Mouse (Mus musculus) stomach, embryonic 15.5 days (tissue): Measurements from ENCODE around the gene Adamts9. TPM values are rescaled to one million over a fixed set of nuclear protein-coding genes. Genes with fewer than 3 reads are reported as not detected.

Experiments used
- ATAC-seq: fragments of 200-750 bp; cut with Nextera tagmentation; 2 replicates; pipeline ENCODE4 v1.8.0; 2017; ENCODE audit warnings: low read depth, moderate number of reproducible peaks, moderate TSS enrichment; ENCODE audit not compliant: insufficient read depth, low FRiP score
- H3K27ac ChIP-seq: fragments of 300-500 bp; sonication (generic); 2 replicates; pipeline ENCODE4 v1.5.1; 2015; ENCODE audit warnings: mild to moderate bottlenecking, inconsistent platforms
- H3K27me3 ChIP-seq: fragments of 300-500 bp; sonication (generic); replicated peaks from 2 replicates; pipeline ENCODE4 v1.6.1; 2015; ENCODE audit warnings: inconsistent platforms
- H3K36me3 ChIP-seq: fragments of 300-500 bp; sonication (generic); 2 replicates; pipeline ENCODE4 v1.6.1; 2015; ENCODE audit warnings: inconsistent platforms
- H3K4me1 ChIP-seq: fragments of 300-500 bp; sonication (generic); 2 replicates; pipeline ENCODE4 v1.6.1; 2015; ENCODE audit warnings: inconsistent platforms
- H3K4me2 ChIP-seq: fragments of 300-500 bp; sonication (generic); 2 replicates; pipeline ENCODE4 v1.6.1; 2015; ENCODE audit warnings: mild to moderate bottlenecking, inconsistent platforms
- H3K4me3 ChIP-seq: fragments of 300-500 bp; sonication (generic); replicated peaks from 2 replicates; pipeline ENCODE4 v1.5.1; 2015; ENCODE audit warnings: inconsistent platforms
- H3K9ac ChIP-seq: fragments of 300-500 bp; sonication (generic); 2 replicates; pipeline ENCODE4 v1.6.1; 2015; ENCODE audit warnings: inconsistent platforms
- H3K9me3 ChIP-seq: fragments of 300-500 bp; sonication (generic); 2 replicates; pipeline ENCODE4 v1.6.1; 2016; ENCODE audit warnings: inconsistent platforms
- WGBS: fragments of 180-500 bp; shearing (Covaris S2); methylation state at CpG from one replicate; pipeline ENCODE4 v1.1.7; 2015; 5-methylcytosine and 5-hydroxymethylcytosine counted together
- polyA plus RNA-seq: library from polyadenylated mRNA; unstranded; fragments of >200 nt; fragmentation: Nextera tagmentation; extraction: Ambion mirVana; gene quantifications from 2 replicates; pipeline ENCODE4 v1.2.1, GENCODE M21; 2015

Adamts9 gene
- polyA plus RNA-seq, 1 experiment from 2014 or later: 30.6 TPM

DNA sequence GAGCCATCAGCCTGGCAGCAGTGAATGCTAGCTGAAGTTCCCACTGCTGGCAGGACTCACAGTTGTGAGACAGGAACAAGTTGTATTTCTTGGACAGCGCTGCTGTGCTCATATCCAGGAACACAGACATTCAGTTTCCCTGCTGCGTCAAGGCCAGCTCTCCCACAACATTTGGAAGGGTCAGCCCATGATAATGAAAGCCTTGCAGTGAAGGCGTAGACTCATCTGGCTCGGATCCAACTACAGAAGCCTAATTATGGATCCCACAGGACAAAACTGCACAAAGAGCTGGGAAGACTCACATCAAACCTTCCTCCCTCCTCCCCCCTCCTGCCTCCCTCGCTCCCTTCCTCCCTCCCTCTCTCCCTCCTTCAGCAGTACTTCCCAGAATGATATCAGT lies 93.0 kb downstream of the Adamts9 start:
- H3K27ac ChIP-seq: peak overlapping the region; percentile 57; the same call in 1 of the 2 replicates
- no peak overlapping the region for H3K4me2 ChIP-seq
- no peaks in the 10 kb centered on the region for H3K4me1 ChIP-seq
- 31% methylated on average over 5 of the region's 5 CpGs for WGBS
- no peaks in the 10 kb centered on the region for H3K27me3 ChIP-seq
- no peaks in the 10 kb centered on the region for H3K9me3 ChIP-seq
- ATAC-seq: peak; percentile 45; the same call in 1 of the 2 replicates
- peaks cover 8% of the 10 kb centered on the region for H3K36me3 ChIP-seq
- H3K9ac ChIP-seq: no peak overlapping the region
- H3K4me3 ChIP-seq: no peak overlapping the region

DNA sequence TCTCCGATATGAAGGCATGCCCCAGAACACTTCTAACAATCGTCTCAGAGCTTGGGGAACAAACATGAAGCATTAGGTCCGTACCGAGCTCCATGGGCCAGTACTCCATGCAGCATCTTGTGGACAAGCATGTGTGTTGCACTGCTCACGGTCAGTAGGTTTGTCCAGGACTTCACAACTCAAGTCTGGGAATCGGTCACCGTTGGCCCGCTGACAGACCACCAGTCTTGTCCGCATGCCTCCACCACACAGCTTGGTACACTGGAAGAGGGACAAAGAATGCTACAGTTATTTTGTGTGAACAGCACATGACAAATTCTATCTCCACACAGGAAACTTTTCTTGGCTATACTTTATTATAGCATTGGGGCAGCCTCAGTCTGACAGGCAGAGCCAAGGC lies 94.1 kb downstream of the Adamts9 start:
- H3K27ac ChIP-seq: no peak overlapping the region
- H3K4me3 ChIP-seq: no peak overlapping the region
- 92% methylated on average over 9 of the region's 9 CpGs for WGBS
- ATAC-seq: no peak
- H3K27me3 ChIP-seq: no peaks in the 10 kb centered on the region
- no peak overlapping the region for H3K4me2 ChIP-seq
- H3K36me3 ChIP-seq: peaks cover 8% of the 10 kb centered on the region
- H3K9ac ChIP-seq: no peak overlapping the region
- no peaks in the 10 kb centered on the region for H3K9me3 ChIP-seq
- no peaks in the 10 kb centered on the region for H3K4me1 ChIP-seq

DNA sequence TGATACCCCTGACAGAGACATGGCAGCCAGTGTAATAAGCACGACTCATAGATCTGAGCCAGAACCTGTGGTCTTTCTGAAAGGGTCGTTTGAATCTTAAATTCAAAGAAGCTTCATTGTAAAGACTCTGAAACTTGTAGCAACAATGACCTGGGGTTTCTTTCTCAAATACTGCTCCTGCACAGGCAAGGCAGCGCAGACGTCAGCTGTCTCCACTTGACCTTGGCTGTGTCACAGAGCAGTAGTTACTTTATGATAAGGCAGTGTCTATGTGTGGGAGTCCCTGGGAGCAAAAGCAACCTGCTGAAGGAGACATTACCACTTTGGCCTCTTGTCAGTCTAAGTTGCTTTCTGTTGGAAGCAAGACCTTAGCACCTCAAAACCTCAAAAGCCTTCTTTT lies 96.7 kb downstream of the Adamts9 start:
- H3K4me3 ChIP-seq: no peak overlapping the region
- no peak overlapping the region for H3K9ac ChIP-seq
- no peak for ATAC-seq
- no peak overlapping the region for H3K4me2 ChIP-seq
- peaks cover 3% of the 10 kb centered on the region; the same call in 1 of the 2 replicates for H3K4me1 ChIP-seq
- H3K27me3 ChIP-seq: no peaks in the 10 kb centered on the region
- H3K9me3 ChIP-seq: no peaks in the 10 kb centered on the region
- peaks cover 8% of the 10 kb centered on the region for H3K36me3 ChIP-seq
- H3K27ac ChIP-seq: no peak overlapping the region
- 72% methylated on average over 4 of the region's 4 CpGs for WGBS

DNA sequence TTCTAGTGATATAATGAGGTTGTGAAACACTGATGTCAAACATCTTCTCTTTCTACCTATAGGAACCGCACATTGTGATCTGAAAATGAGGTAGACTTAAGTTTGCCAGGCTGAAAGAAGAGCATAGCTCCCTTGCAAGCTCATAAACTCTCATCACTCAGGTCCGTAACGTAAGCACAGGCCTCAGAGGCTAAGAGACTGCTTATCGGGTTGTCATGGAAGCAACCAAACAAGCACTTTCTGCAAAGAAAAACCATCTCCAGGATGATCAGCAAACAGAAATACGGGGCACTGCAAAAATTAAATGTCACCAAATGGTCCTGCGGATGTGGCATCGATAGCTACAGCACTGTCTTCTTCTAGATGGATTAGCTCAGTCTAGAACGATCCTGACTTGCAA lies 97.4 kb downstream of the Adamts9 start:
- Histone ChIP-seq H3K4me2 (no peak overlapping the region), H3K36me3 (peaks cover 8% of the 10 kb centered on the region), H3K4me1 (peaks cover 3% of the 10 kb centered on the region; the same call in 1 of the 2 replicates), H3K9me3 (no peaks in the 10 kb centered on the region), H3K27ac (no peak overlapping the region), H3K4me3 (no peak overlapping the region), H3K9ac (no peak overlapping the region), H3K27me3 (no peaks in the 10 kb centered on the region)
- no peak for ATAC-seq
- 61% methylated on average over 8 of the region's 8 CpGs for WGBS

DNA sequence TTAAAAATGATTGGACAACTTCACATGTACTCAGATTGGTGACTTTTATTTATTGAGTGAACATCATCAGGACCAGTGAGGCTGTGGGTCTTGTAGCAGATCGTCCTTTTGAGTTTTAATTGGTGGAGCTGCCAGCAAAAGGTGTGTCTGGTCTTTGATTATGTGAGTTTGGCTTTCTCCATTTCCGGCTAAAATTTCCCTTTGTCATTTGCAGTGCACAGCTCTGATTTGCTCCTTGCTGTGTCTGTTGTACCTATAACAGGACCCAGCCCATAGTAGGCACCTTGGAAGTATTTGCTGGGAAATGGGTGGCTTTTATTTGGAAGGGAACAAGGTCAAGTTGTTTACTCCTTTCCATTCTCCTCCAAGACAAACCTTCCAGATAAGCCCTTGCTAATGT lies 99.8 kb downstream of the Adamts9 start:
- Histone ChIP-seq H3K4me3 (no peak overlapping the region), H3K27me3 (no peaks in the 10 kb centered on the region), H3K36me3 (peaks cover 8% of the 10 kb centered on the region), H3K27ac (no peak overlapping the region), H3K9me3 (no peaks in the 10 kb centered on the region), H3K4me2 (no peak overlapping the region), H3K4me1 (peaks cover 3% of the 10 kb centered on the region; the same call in 1 of the 2 replicates), H3K9ac (no peak overlapping the region)
- no peak for ATAC-seq
- 82% methylated on average over 2 of the region's 2 CpGs for WGBS

DNA sequence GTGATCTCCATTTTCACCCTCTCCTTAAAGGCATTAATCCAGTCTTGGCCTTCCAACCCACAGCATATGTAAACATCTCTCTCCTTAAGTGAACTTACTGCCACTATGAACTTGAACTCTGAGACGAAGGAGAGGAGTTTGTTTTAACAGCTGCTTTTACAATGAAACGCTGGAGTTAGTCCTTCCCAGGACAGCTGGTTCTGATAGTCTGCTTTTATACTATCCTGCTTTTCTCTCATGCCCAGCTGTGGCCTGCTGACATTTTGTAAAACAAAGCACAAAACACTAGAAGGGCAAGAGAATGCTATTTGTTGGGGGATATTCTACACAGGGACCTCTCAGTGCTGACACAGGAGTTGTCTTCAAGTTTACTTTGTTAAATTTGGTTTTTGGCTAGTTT lies 101.3 kb downstream of the Adamts9 start:
- no peak for ATAC-seq
- no peak overlapping the region for H3K9ac ChIP-seq
- no peak overlapping the region for H3K4me3 ChIP-seq
- no peaks in the 10 kb centered on the region for H3K27me3 ChIP-seq
- 26% methylated on average over 2 of the region's 2 CpGs for WGBS
- H3K9me3 ChIP-seq: no peaks in the 10 kb centered on the region
- H3K36me3 ChIP-seq: no peaks in the 10 kb centered on the region
- no peak overlapping the region for H3K27ac ChIP-seq
- no peak overlapping the region for H3K4me2 ChIP-seq
- peaks cover 3% of the 10 kb centered on the region; the same call in 1 of the 2 replicates for H3K4me1 ChIP-seq

DNA sequence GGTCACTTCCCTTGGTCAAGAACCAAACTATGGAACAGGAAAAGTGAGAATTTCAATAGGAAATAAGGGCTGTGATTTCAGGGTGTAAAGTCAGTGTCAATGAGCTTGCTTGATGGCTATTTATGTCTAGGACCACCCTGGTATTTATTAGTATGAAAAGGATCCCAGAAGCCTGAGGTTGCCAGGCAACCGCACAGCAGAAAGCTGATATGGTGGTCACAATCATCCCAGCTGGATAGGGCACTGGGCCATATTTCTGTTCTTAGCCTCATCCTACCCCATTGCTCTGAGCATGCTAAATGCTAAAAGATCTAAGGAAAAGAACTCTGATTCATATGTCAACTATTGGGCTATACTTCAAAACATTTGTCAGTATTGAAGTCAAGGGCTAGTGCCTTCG lies 112.2 kb downstream of the Adamts9 start:
- Histone ChIP-seq H3K4me3 (no peak overlapping the region), H3K27ac (no peak overlapping the region), H3K4me1 (0 out of 2 replicates have a peak, but pooled peaks cover 4% of the 10 kb centered on the region), H3K27me3 (no peaks in the 10 kb centered on the region), H3K36me3 (no peaks in the 10 kb centered on the region), H3K9ac (no peak overlapping the region), H3K4me2 (no peak overlapping the region), H3K9me3 (no peaks in the 10 kb centered on the region)
- ATAC-seq: no peak
- WGBS: 86% methylated on average over 2 of the region's 2 CpGs

DNA sequence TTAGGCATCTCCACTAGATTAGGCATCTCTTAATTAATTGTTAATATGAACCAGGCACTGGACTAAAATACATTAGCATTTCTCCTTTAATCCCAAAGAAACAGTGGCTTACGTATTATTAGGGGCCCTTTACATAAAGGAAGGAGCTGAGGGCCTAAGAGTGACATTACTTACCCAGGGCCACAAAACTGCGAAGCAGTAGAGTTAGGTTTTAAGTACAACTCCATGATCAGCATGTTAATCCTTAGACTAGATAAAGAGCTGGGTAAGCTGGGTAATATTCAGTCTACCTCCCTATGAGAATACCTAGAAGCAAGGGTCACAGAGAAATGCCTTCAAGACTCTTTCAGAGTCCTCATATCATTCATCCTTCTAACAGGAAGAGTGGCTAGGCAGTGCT lies 114.1 kb downstream of the Adamts9 start:
- Histone ChIP-seq H3K9me3 (no peaks in the 10 kb centered on the region), H3K4me3 (no peak overlapping the region), H3K36me3 (no peaks in the 10 kb centered on the region), H3K27me3 (no peaks in the 10 kb centered on the region), H3K9ac (no peak overlapping the region), H3K4me1 (0 out of 2 replicates have a peak, but pooled peaks cover 4% of the 10 kb centered on the region), H3K4me2 (no peak overlapping the region), H3K27ac (no peak overlapping the region)
- ATAC-seq: no peak
- 90% methylated on average over 2 of the region's 2 CpGs for WGBS

DNA sequence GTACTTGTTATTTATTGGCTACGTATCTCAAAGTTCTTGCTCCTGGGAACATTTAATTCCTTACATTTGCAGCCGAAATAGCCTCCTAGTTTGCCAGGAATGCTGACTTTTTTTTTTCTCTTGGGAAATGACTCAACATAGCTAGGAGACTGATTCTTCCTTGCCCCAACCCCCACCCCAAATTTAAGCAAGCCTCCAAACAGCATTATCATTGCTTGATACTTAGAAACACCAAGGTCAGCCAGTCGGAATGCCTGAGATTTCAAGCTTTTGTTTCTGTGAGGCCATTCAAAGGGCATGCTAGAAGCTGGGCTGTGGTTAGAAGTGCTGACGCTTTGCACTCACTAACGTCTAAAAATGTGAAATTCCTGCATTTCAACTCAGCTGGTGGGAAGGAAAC lies 115.9 kb downstream of the Adamts9 start:
- WGBS: 43% methylated on average over 5 of the region's 5 CpGs
- no peak for ATAC-seq
- no peaks in the 10 kb centered on the region for H3K27me3 ChIP-seq

DNA sequence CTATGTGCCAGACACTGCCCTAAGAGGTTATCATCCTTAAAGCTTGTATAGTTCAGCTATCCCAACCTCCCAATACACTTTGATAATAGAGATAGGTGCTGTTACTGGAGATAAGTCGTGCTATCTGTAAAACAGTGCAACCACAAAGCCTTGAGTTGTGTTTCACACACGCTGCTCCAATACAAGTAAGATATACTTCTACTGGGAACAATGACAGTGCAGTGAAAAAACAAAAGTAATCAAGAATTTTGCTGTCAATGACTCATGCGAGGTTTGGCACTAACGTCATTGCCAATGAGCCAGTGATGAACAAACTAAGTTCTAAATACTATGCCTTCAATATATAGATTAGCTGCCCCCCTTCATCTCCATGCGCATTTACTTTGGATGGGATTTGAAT lies 116.7 kb downstream of the Adamts9 start:
- Histone ChIP-seq H3K27me3 (no peaks in the 10 kb centered on the region), H3K36me3 (no peaks in the 10 kb centered on the region), H3K4me1 (0 out of 2 replicates have a peak, but pooled peaks cover 4% of the 10 kb centered on the region), H3K4me3 (no peak overlapping the region), H3K27ac (no peak overlapping the region), H3K9me3 (no peaks in the 10 kb centered on the region), H3K4me2 (no peak overlapping the region), H3K9ac (no peak overlapping the region)
- ATAC-seq: no peak
- WGBS: 78% methylated on average over 5 of the region's 5 CpGs

More for the DNA sequence above, 115.9 kb downstream of the Adamts9 start:
- H3K4me2 ChIP-seq: no peak overlapping the region
- no peaks in the 10 kb centered on the region for H3K36me3 ChIP-seq
- H3K9ac ChIP-seq: no peak overlapping the region
- H3K4me1 ChIP-seq: 0 out of 2 replicates have a peak, but pooled peaks cover 4% of the 10 kb centered on the region
- no peak overlapping the region for H3K4me3 ChIP-seq
- H3K9me3 ChIP-seq: no peaks in the 10 kb centered on the region
- peak overlapping the region; percentile 44; the same call in 1 of the 2 replicates for H3K27ac ChIP-seq

DNA sequence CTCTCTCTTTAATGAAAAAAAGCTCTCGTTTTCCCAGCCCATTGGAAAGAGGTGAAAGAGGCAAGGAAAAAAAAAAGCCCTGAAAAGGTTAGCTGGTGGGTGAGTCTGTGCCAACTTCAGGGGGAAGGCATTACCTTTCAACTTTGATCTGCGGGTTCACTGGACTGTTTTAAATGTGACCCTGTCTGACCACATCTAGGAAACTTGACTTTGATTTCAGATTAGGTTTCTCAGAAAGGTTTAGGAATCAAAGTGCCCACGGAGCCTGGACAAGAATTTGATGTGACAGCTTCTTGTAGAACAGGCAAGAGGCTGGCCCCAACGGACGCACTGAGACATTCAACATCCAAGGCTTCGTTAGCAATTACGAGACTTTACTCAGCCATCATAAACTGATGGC lies 119.3 kb downstream of the Adamts9 start:
- WGBS: 87% methylated on average over 7 of the region's 7 CpGs

DNA sequence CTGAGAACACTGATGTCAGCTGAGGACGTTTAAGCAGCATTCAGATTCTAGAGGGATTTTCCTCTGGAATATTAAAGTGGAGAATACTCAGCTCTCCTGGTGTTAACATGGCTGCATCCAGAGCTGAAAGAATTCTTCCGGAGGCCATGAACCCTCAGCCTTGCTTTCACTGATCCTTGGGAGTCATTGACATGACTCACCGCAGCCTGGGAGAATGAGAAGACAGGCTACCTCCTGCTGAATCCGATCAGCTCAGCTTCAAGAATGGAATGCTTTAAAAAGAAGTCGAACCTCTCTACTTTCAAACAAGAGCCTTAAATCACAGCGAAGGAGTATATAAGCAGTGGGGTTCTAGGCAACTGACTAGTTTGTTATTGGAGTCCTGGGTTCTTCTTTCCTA lies 121.3 kb downstream of the Adamts9 start:
- Histone ChIP-seq H3K36me3 (no peaks in the 10 kb centered on the region), H3K4me3 (no peak overlapping the region), H3K27ac (0 out of 2 replicates have a peak overlapping the region, but pooled peaks have one; percentile 7), H3K4me1 (no peaks in the 10 kb centered on the region), H3K9ac (no peak overlapping the region), H3K9me3 (no peaks in the 10 kb centered on the region), H3K4me2 (no peak overlapping the region), H3K27me3 (no peaks in the 10 kb centered on the region)
- 66% methylated on average over 6 of the region's 6 CpGs for WGBS
- ATAC-seq: no peak

More for the DNA sequence above, 119.3 kb downstream of the Adamts9 start:
- Histone ChIP-seq H3K27me3 (no peaks in the 10 kb centered on the region), H3K4me2 (no peak overlapping the region), H3K27ac (no peak overlapping the region), H3K4me1 (0 out of 2 replicates have a peak, but pooled peaks cover 4% of the 10 kb centered on the region), H3K9me3 (no peaks in the 10 kb centered on the region), H3K36me3 (no peaks in the 10 kb centered on the region), H3K4me3 (no peak overlapping the region), H3K9ac (no peak overlapping the region)
- no peak for ATAC-seq

DNA sequence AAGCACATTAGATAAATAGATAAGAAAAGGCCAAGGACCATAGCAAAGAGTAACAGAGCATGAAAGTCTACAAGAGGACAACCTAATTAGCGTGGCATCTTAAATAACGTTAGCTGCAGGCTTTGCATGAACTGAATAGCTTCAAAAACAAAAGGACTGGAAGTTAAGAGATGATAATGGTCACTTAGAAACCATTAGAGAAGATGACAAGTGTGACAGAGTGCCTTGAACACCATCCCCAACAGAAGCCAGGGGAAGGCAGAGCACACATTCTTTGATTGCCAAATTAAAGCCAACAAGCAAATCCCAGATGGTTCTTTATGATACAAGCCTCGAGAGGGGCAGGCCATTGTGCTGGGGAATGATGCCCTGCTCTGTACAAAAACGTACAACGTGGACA lies 121.7 kb downstream of the Adamts9 start:
- H3K4me2 ChIP-seq: no peak overlapping the region
- ATAC-seq: no peak
- no peak overlapping the region for H3K4me3 ChIP-seq
- no peaks in the 10 kb centered on the region for H3K36me3 ChIP-seq
- WGBS: 76% methylated on average over 5 of the region's 5 CpGs
- H3K27me3 ChIP-seq: no peaks in the 10 kb centered on the region
- no peaks in the 10 kb centered on the region for H3K9me3 ChIP-seq
- H3K4me1 ChIP-seq: no peaks in the 10 kb centered on the region
- H3K9ac ChIP-seq: no peak overlapping the region
- H3K27ac ChIP-seq: no peak overlapping the region
